Mouse (Mus musculus) left cerebral cortex, postnatal 36 days (tissue): ENCODE results near the gene Trmt11. TPM values are rescaled to one million over a fixed set of nuclear protein-coding genes. Genes with fewer than 3 reads are reported as not detected.

Experiments used
- total RNA-seq, 2 experiments: library from RNA; stranded (reverse); gene quantifications; 2 replicates each; pipeline ENCODE4 v1.2.3; 2021

The Trmt11 gene
- total RNA-seq, 2 experiments from 2014 or later = 8.0 to 8.4 TPM

Other genes starting within 250 kb of the Trmt11 start
- gene Hint3, start 28.9 kb upstream of the Trmt11 start, total RNA-seq = 10 to 100 TPM; 44.8 to 45.7 TPM
- 100 to 1,000 TPM; 105 to 109 TPM for gene Ncoa7, start 202.6 kb upstream of the Trmt11 start, total RNA-seq
- gene Hey2, start 242.1 kb upstream of the Trmt11 start, total RNA-seq = 1 to 10 TPM; 6.3 to 6.5 TPM